Mouse (Mus musculus) olfactory bulb, adult 2 months (tissue): ENCODE data around the gene Lrguk.

Experiments
- CTCF ChIP-seq: fragments of 200-500 bp; IDR thresholded peaks from 2 replicates; pipeline ENCODE4 v1.5.1; 2012; ENCODE audit warnings: low read depth, mild to moderate bottlenecking, low read length, moderate library complexity; ENCODE audit not compliant: insufficient read depth
- POLR2A ChIP-seq: fragments of 200-500 bp; IDR thresholded peaks from 2 replicates; pipeline ENCODE4 v1.6.1; 2012; ENCODE audit warnings: mild to moderate bottlenecking, low read depth, low read length, moderate library complexity; ENCODE audit not compliant: insufficient read depth

DNA sequence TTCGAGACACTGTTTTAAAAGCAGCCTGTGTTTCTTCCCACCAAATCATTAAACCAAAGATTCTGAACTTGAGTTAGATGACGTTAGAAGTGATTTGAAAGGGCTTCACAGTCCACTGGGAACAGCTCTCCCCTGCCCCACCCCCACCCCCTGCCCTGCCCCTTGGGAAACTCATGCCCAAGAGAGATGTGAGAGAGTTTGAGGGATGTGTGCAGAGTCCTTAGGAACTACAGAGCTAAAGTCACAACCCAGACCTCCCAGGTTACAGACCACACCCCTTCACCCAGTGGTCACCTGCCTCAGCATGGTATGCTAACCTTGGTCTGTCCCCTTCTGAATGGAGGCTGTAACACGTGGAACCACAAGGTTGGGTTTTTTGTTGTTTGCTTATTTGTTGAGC is 62.3 kb downstream of the Lrguk start:
- TF ChIP-seq CTCF: no peak
- TF ChIP-seq POLR2A: no peak
